Mouse (Mus musculus): Measurements from ENCODE around the gene Acot12. TPM values are rescaled to one million over a fixed set of nuclear protein-coding genes. Genes with fewer than 3 reads are reported as not detected.
"Not testable (repeated sequence)": the region's sequence is repeated elsewhere in the genome, so short reads cannot be mapped to it uniquely, and the experiment has no call there.

The Acot12 gene
- polyA plus RNA-seq, 1 experiment from 2014 or later, result 0.20 TPM

- Histone ChIP-seq H3K4me1 (replicated peaks) (no peaks in the 10 kb centered on the region), H3K4me2 (replicated peaks) (no peak overlapping the region), H3K27ac (no peak overlapping the region), H3K27me3 (replicated peaks) (no peaks in the 10 kb centered on the region), H3K9me3 (no peaks in the 10 kb centered on the region), H3K36me3 (no peaks in the 10 kb centered on the region), H3K4me3 (replicated peaks) (no peak overlapping the region), H3K9ac (no peak overlapping the region)
- 86% methylated on average over 6 of the region's 6 CpGs for WGBS
- peak; percentile 28; the same call in 1 of the 2 replicates for ATAC-seq
These were observed 20.5 kb downstream of the Acot12 start for GRCm38 (mm10) chr13:91761654-91762445.

DNA sequence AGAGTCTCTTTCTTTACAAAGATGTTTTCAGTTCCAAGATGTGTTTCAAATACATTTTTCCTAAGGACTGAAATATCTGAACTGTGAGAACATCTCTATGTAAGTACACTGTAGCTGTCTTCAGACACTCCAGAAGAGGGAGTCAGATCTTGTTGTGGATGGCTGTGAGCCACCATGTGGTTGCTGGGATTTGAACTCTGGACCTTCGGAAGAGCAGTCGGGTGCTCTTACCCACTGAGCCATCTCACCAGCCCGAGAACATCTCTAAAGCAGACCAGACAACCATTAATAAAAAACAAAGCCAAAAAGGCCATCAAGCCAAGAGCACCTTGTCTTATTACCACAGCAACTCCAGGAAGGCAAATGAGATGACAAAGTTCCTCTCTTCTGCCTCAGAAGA lies 22.3 kb downstream of the Acot12 start:
- not testable (repeated sequence) for H3K36me3 ChIP-seq; H3K4me3 ChIP-seq (replicated peaks); H3K9ac ChIP-seq; H3K4me2 ChIP-seq (replicated peaks); H3K4me1 ChIP-seq (replicated peaks); H3K9me3 ChIP-seq; H3K27ac ChIP-seq; H3K27me3 ChIP-seq (replicated peaks); ATAC-seq
- WGBS, result 85% methylated on average over 3 of the region's 3 CpGs

DNA sequence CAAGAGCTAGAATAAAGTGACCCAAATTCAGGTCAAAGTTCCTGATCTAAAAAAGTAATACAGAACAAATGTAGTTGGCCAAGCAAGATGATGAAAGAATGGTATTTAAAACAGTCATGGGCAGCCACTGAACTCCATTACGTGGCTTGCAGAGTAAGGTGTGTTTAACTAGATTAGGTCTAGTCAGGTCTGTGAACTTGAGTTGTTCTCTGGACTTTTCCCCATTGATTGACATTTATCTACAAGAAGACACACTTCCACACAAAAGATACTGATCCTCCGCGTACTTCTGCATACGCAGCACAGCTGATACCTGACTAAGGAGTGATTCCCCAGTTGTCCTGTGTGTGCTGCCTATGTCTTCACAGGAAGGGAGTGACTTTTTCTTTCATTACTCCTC lies 24.3 kb downstream of the Acot12 start:
- Histone ChIP-seq H3K9ac (no peak overlapping the region), H3K27me3 (replicated peaks) (no peaks in the 10 kb centered on the region), H3K36me3 (no peaks in the 10 kb centered on the region), H3K27ac (no peak overlapping the region), H3K9me3 (no peaks in the 10 kb centered on the region), H3K4me3 (replicated peaks) (no peak overlapping the region), H3K4me1 (replicated peaks) (no peaks in the 10 kb centered on the region), H3K4me2 (replicated peaks) (no peak overlapping the region)
- 88% methylated on average over 4 of the region's 4 CpGs for WGBS
- no peak for ATAC-seq

- no peaks in the 10 kb centered on the region for H3K4me1 ChIP-seq (replicated peaks)
- H3K27me3 ChIP-seq (replicated peaks), result no peaks in the 10 kb centered on the region
- no peaks in the 10 kb centered on the region for H3K36me3 ChIP-seq
- no peak overlapping the region for H3K4me3 ChIP-seq (replicated peaks)
- 74% methylated on average over 9 of the region's 9 CpGs for WGBS
- no peaks in the 10 kb centered on the region for H3K9me3 ChIP-seq
- no peak overlapping the region for H3K27ac ChIP-seq
- no peak for ATAC-seq
- H3K9ac ChIP-seq, result no peak overlapping the region
- no peak overlapping the region for H3K4me2 ChIP-seq (replicated peaks)
These were observed 27.7 kb downstream of the Acot12 start for GRCm38 (mm10) chr13:91768683-91769651.

DNA sequence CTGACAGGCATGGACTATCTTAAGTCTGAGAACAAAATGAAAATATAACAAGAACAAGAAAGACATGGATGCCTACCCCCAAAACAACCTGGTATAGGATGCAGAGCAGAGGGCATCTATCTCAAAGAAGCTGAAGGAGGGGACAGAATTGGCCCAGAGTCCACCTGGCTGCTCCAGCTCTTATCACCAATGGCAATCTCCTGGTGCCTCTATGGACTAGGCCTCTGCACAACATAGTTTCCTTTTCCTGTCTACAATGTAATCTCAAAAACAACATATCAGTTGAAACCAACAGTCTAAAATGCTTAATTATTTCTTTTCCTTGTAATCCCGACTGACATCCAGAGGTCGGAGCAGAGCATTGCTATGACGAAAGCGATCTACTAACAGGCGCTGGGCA lies 36.8 kb downstream of the Acot12 start:
- H3K27me3 ChIP-seq (replicated peaks), result no peaks in the 10 kb centered on the region
- no peaks in the 10 kb centered on the region for H3K36me3 ChIP-seq
- H3K4me2 ChIP-seq (replicated peaks), result no peak overlapping the region
- H3K4me1 ChIP-seq (replicated peaks), result no peaks in the 10 kb centered on the region
- H3K9me3 ChIP-seq, result no peaks in the 10 kb centered on the region
- 98% methylated on average over 5 of the region's 5 CpGs for WGBS
- H3K9ac ChIP-seq, result no peak overlapping the region
- H3K4me3 ChIP-seq (replicated peaks), result no peak overlapping the region
- no peak overlapping the region for H3K27ac ChIP-seq
- ATAC-seq, result no peak

GRCm38 (mm10) chr13:91779892-91780291 lies 38.6 kb downstream of the Acot12 start:
- Histone ChIP-seq H3K4me2 (replicated peaks) (no peak overlapping the region), H3K9ac (no peak overlapping the region)
- ATAC-seq, result no peak

DNA sequence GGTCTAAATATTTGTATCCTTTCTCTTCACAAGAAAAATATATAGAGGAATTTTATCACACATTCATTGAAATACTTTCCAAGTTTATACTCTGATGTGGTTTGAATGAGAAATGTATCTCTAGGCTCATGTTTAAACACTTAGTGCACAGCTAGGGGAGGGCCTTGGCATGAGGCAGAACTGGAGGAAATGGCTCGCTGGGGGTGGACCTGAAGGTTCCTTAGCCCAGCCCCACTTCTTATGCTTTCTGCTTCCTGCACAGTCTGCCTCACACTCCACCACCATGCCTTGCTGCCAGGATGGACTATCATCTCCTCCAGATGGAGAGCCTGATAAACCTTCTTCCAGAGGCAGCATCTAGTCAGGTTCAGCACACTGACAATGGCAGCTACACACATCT lies 50.7 kb downstream of the Acot12 start:
- WGBS, result 52% methylated on average over 1 of the region's 1 CpGs
- no peak for ATAC-seq

More at GRCm38 (mm10) chr13:91779892-91780291, 38.6 kb downstream of the Acot12 start:
- no peak overlapping the region for H3K27ac ChIP-seq
- no peaks in the 10 kb centered on the region for H3K4me1 ChIP-seq (replicated peaks)
- no peaks in the 10 kb centered on the region for H3K9me3 ChIP-seq
- no peaks in the 10 kb centered on the region for H3K27me3 ChIP-seq (replicated peaks)
- no peaks in the 10 kb centered on the region for H3K36me3 ChIP-seq
- H3K4me3 ChIP-seq (replicated peaks), result no peak overlapping the region

DNA sequence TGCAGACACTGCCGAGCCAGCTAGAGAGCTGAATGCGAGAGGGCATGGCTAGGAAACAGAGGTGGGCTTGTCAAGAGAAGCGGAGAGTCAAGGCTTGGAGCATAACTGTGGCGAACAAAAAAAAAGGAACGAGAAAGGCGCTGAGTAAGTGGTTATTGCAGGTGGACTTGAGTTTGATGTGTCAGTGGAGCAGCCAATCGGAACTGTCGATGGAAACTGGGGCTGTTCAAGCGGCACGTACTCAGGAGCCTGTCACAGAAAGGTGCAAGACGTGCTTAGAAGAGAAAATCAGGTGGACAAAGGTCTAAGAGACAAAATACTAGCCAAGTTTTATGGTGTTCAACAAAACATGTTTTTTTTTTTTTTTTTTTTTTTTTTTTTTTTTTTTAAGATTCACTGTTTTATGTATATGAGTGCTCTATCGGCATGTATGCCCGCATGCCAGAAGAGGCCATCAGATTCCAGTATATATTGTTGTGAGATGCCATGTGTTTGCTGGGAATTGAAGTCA lies 53.7 kb downstream of the Acot12 start:
- no peak for ATAC-seq
- H3K36me3 ChIP-seq, result peaks cover 16% of the 10 kb centered on the region
- no peaks in the 10 kb centered on the region for H3K4me1 ChIP-seq (replicated peaks)
- H3K4me3 ChIP-seq (replicated peaks), result no peak overlapping the region
- no peaks in the 10 kb centered on the region for H3K27me3 ChIP-seq (replicated peaks)
- no peaks in the 10 kb centered on the region for H3K9me3 ChIP-seq
- 96% methylated on average over 13 of the region's 13 CpGs for WGBS
- H3K9ac ChIP-seq, result no peak overlapping the region
- H3K4me2 ChIP-seq (replicated peaks), result no peak overlapping the region
- no peak overlapping the region for H3K27ac ChIP-seq

More for the DNA sequence above, 50.7 kb downstream of the Acot12 start:
- no peak overlapping the region for H3K9ac ChIP-seq
- H3K27ac ChIP-seq, result no peak overlapping the region
- H3K4me3 ChIP-seq (replicated peaks), result no peak overlapping the region
- no peaks in the 10 kb centered on the region for H3K27me3 ChIP-seq (replicated peaks)
- H3K36me3 ChIP-seq, result peaks cover 3% of the 10 kb centered on the region; the same call in 1 of the 2 replicates
- no peaks in the 10 kb centered on the region for H3K9me3 ChIP-seq
- no peak overlapping the region for H3K4me2 ChIP-seq (replicated peaks)
- no peaks in the 10 kb centered on the region for H3K4me1 ChIP-seq (replicated peaks)

- no peaks in the 10 kb centered on the region for H3K27me3 ChIP-seq (replicated peaks)
- no peak overlapping the region for H3K9ac ChIP-seq
- H3K9me3 ChIP-seq, result no peaks in the 10 kb centered on the region
- H3K4me1 ChIP-seq (replicated peaks), result no peaks in the 10 kb centered on the region
- WGBS, result 87% methylated on average over 10 of the region's 10 CpGs
- peaks cover 17% of the 10 kb centered on the region for H3K36me3 ChIP-seq
- H3K27ac ChIP-seq, result no peak overlapping the region
- H3K4me2 ChIP-seq (replicated peaks), result no peak overlapping the region
- no peak for ATAC-seq
- H3K4me3 ChIP-seq (replicated peaks), result no peak overlapping the region
These were observed 54.3 kb downstream of the Acot12 start for GRCm38 (mm10) chr13:91795593-91795992.

DNA sequence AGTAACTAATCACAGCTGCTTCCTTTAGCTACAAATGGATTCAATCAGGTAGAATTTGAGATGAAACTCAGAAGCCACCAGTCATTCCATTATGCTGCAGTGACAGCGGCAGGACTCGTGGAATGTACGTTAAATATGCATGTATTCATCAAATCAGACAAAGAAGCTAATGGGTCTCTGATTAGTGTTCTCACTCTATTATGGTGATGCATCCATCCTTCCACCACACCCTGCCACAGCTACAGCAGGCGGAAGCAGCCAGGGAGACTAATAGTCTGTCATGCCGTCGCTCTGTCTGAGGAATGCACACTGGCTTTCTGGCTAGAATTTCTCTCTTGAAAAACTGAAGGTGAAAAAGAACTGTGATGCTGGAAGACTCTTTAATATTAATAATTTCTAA lies 54.7 kb downstream of the Acot12 start:
- H3K27ac ChIP-seq, result no peak overlapping the region
- H3K4me3 ChIP-seq (replicated peaks), result no peak overlapping the region
- ATAC-seq, result no peak
- no peak overlapping the region for H3K4me2 ChIP-seq (replicated peaks)
- no peaks in the 10 kb centered on the region for H3K27me3 ChIP-seq (replicated peaks)
- 91% methylated on average over 6 of the region's 6 CpGs for WGBS
- no peak overlapping the region for H3K9ac ChIP-seq
- H3K9me3 ChIP-seq, result no peaks in the 10 kb centered on the region
- H3K36me3 ChIP-seq, result peaks cover 17% of the 10 kb centered on the region
- no peaks in the 10 kb centered on the region for H3K4me1 ChIP-seq (replicated peaks)

DNA sequence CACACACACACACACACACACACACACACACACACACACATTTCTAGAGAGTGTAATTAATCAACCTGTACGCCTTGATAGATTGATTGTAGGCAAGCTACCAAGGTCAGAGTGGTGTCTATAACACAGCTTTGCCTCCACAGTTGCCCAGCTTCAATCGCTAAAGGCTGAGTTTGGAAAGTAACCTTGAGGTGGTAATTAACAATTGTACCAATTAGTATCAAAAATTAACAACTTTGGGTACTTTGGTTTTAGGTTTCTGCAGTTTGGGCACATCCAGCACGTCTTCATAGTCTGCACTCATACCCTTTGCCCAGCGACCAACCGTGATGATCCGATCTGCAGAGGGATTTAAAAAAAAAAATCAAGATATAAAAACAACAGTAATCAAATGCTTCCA lies 55.6 kb downstream of the Acot12 start:
- Histone ChIP-seq H3K4me2 (replicated peaks) (no peak overlapping the region), H3K4me1 (replicated peaks) (no peaks in the 10 kb centered on the region), H3K4me3 (replicated peaks) (no peak overlapping the region), H3K9ac (no peak overlapping the region), H3K27me3 (replicated peaks) (no peaks in the 10 kb centered on the region), H3K27ac (no peak overlapping the region), H3K9me3 (no peaks in the 10 kb centered on the region), H3K36me3 (peaks cover 17% of the 10 kb centered on the region)
- WGBS, result 92% methylated on average over 6 of the region's 6 CpGs
- ATAC-seq, result no peak

DNA sequence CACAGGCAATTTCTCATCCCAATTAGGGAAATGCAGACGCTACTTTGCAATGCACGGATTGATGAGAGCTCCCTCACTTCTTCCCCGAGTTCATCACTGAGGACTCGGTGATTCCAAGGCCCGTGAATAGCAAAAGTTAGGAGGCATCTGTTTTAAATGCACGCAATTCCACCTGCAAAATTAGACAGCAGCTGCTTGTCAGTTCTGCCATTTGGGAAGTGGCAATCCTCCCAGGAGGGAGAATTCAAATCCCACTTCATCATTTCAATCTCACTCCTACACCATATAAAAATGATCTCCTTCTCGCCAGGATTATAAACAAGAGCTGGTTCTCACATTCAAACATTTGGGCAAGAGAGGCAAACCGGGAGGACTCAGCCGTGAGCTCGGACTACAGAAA lies 56.1 kb downstream of the Acot12 start:
- ATAC-seq, result no peak
- 93% methylated on average over 10 of the region's 10 CpGs for WGBS
- H3K4me3 ChIP-seq (replicated peaks), result no peak overlapping the region
- H3K36me3 ChIP-seq, result peaks cover 17% of the 10 kb centered on the region
- H3K27ac ChIP-seq, result no peak overlapping the region
- no peaks in the 10 kb centered on the region for H3K9me3 ChIP-seq
- H3K27me3 ChIP-seq (replicated peaks), result no peaks in the 10 kb centered on the region
- H3K4me1 ChIP-seq (replicated peaks), result no peaks in the 10 kb centered on the region
- H3K9ac ChIP-seq, result no peak overlapping the region
- no peak overlapping the region for H3K4me2 ChIP-seq (replicated peaks)
